Mouse (Mus musculus): ENCODE measurements at regions not wholly inside any gene's neighbourhood (a gene's known extent, or its start where the extent isn't known, plus 50 kb on each side); places are given as distances from the start of the nearest gene placed in this dataset.

DNA sequence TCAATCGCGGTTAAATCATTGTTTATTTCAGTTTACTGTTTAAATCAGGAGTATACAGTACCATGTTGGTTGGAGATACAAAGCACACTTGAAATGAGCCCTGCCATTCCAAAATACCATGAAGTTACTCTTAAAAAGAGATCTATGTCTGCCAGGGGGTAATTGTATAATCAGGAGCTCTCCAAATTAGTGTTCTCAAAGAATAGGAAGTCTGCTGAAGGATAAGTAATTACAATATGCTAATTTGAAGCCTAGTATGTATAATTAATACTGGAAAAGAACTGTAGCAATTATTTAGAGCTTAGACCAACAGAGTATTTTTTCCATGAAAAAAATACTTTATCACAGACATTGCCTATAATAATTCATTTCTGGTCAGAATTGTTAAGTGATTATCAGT lies 97.2 kb upstream of the Rims1 start:
- TF ChIP-seq POLR2A (IDR thresholded peaks at IDR 0.05; ENCODE audit: insufficient read depth, low read depth, low read length) = no peak
- no peak for TF ChIP-seq CTCF (IDR thresholded peaks at IDR 0.05)
- no peak for TF ChIP-seq EP300 (IDR thresholded peaks at IDR 0.05; ENCODE audit: insufficient read depth, low read depth, low read length)

Measured in heart, adult 2 months (tissue).